Comparison of ENCODE assay signal across 30 mouse cellular contexts in the genomic region with DNA sequence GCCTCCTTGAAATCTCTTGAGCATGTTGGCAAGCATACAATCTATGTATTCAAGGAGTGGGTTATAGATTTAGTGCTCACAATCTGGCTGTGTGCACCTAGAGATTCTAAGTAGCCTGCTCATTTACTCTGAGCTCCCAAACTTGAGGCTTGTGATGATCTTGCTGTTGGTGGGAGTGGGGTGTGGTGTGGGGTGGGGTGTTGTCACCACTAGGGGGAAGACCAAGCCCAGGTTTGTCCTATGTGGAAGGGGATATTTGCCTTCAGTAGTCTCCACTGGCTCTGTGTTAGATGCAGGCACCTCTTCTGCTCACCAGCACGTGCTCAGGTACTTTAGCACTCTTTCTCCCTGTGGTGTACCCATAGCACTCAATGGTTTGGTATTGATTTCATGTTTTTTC. TPM values are rescaled to one million over a fixed set of nuclear protein-coding genes. Genes with fewer than 3 reads are reported as not detected.
DNase-seq lines count a peak whose midpoint lies in the region; ATAC-seq and TF ChIP-seq lines count a peak whose summit lies in the region.
"Had no signal": no experiment of that assay in that cellular context is flagged by ENCODE, and none has a peak within 500 bp of the region (broad histone marks: within the 10 kb centered on the region; RNA-seq: fewer than 3 reads in every experiment).

No protein-coding gene starts in this region.

- H3K36me3 ChIP-seq in lung, postnatal 0 days (ENCODE audit: insufficient read depth, low read length) = no peaks in the 10 kb centered on the region
- H3K36me3 ChIP-seq: embryonic facial prominence, embryonic 12.5 days; embryonic facial prominence, embryonic 15.5 days; forebrain, embryonic 12.5 days; forebrain, embryonic 15.5 days; hindbrain, embryonic 12.5 days; hindbrain, embryonic 15.5 days; intestine, embryonic 15.5 days had no signal

- no peak overlapping the region for H3K4me2 ChIP-seq in lung, postnatal 0 days (replicated peaks; ENCODE audit: low read depth, low read length)
- H3K4me2 ChIP-seq: embryonic facial prominence, embryonic 12.5 days; embryonic facial prominence, embryonic 15.5 days; forebrain, embryonic 12.5 days; forebrain, embryonic 15.5 days; heart, embryonic 11.5 days; hindbrain, embryonic 12.5 days; hindbrain, embryonic 15.5 days; intestine, embryonic 15.5 days had no signal

- no peak for TF ChIP-seq EP300 in lung, postnatal 0 days (IDR thresholded peaks at IDR 0.05)

- no peaks in the 10 kb centered on the region for H3K9me3 ChIP-seq in lung, postnatal 0 days (ENCODE audit: low read length)
- H3K9me3 ChIP-seq: embryonic facial prominence, embryonic 12.5 days; embryonic facial prominence, embryonic 15.5 days; forebrain, embryonic 12.5 days; forebrain, embryonic 15.5 days; hindbrain, embryonic 12.5 days; hindbrain, embryonic 15.5 days; intestine, embryonic 15.5 days had no signal

- H3K27ac ChIP-seq in lung, postnatal 0 days (ENCODE audit: low read length) = no peak overlapping the region
- H3K27ac ChIP-seq: embryonic facial prominence, embryonic 12.5 days; embryonic facial prominence, embryonic 15.5 days; forebrain, embryonic 12.5 days; forebrain, embryonic 15.5 days; hindbrain, embryonic 12.5 days; hindbrain, embryonic 15.5 days; intestine, embryonic 15.5 days had no signal

- peak; percentile 35 for DNase-seq in heart, adult 11 months
- no peak for DNase-seq in heart, postnatal 14 days
- DNase-seq in lung, postnatal 0 days (ENCODE audit: low spot score) = no peak
- no peak for DNase-seq in lung, postnatal 36 days
- DNase-seq in left cerebral cortex, adult 18-20 months (ENCODE audit: low spot score in 2 of 2) = no peak
- no peak for DNase-seq in heart, postnatal 10 days
- DNase-seq: adrenal gland, adult 8-10 months; adrenal gland, postnatal 25 days; cerebellum, adult 18-20 months; cerebellum, adult 9-10 months; cerebellum, postnatal 14 days; gastrocnemius, postnatal 25 days; heart, postnatal 4 days had no signal

- ATAC-seq in lung, postnatal 0 days = no peak
- ATAC-seq in granulocyte monocyte progenitor cell, adult 5-6 weeks (replicated peaks; ENCODE audit: poor library complexity, severe bottlenecking) = peak; percentile 58; the same call in 1 of the 2 replicates
- ATAC-seq: activated CD4-positive, CD25-positive, alpha-beta regulatory T cell, adult 4 months; forebrain, embryonic 15.5 days; intestine, embryonic 15.5 days had no signal

- intact Hi-C loops in heart, postnatal 14 days (cut with DNase I) = no loop called here
- intact Hi-C loops in heart, postnatal 10 days (cut with DNase I) = no loop called here

- H3K4me1 ChIP-seq in lung, postnatal 0 days (ENCODE audit: insufficient read depth, low read depth, low read length) = no peaks in the 10 kb centered on the region
- H3K4me1 ChIP-seq: embryonic facial prominence, embryonic 12.5 days; embryonic facial prominence, embryonic 15.5 days; forebrain, embryonic 12.5 days; forebrain, embryonic 15.5 days; hindbrain, embryonic 12.5 days; hindbrain, embryonic 15.5 days; intestine, embryonic 15.5 days had no signal

- H3K4me3 ChIP-seq in lung, postnatal 0 days (ENCODE audit: low read depth, low read length) = no peak overlapping the region
- H3K4me3 ChIP-seq: embryonic facial prominence, embryonic 12.5 days; embryonic facial prominence, embryonic 15.5 days; erythroblast, embryonic 14.5 days; forebrain, embryonic 12.5 days; forebrain, embryonic 15.5 days; hindbrain, embryonic 12.5 days; hindbrain, embryonic 15.5 days; intestine, embryonic 15.5 days had no signal

- WGBS in lung, postnatal 0 days = 60% methylated on average over 1 of the region's 1 CpGs

- no peak overlapping the region for H3K9ac ChIP-seq in lung, postnatal 0 days (replicated peaks; ENCODE audit: low read depth)
- H3K9ac ChIP-seq: embryonic facial prominence, embryonic 12.5 days; embryonic facial prominence, embryonic 15.5 days; forebrain, embryonic 12.5 days; forebrain, embryonic 15.5 days; hindbrain, embryonic 12.5 days; hindbrain, embryonic 15.5 days; intestine, embryonic 15.5 days had no signal

- peak; percentile 18 for TF ChIP-seq CTCF in lung, postnatal 0 days (IDR thresholded peaks at IDR 0.05)

- H3K27me3 ChIP-seq in lung, postnatal 0 days (replicated peaks; ENCODE audit: insufficient read depth, low read length) = no peaks in the 10 kb centered on the region
- H3K27me3 ChIP-seq: embryonic facial prominence, embryonic 12.5 days; embryonic facial prominence, embryonic 15.5 days; forebrain, embryonic 12.5 days; forebrain, embryonic 15.5 days; hindbrain, embryonic 12.5 days; hindbrain, embryonic 15.5 days; intestine, embryonic 15.5 days had no signal

RNA-seq across cellular contexts. Expression of a gene that starts 9.4 kb away (rescaled TPM):
- total RNA-seq in heart, postnatal 14 days (2021) = not detected
- polyA plus RNA-seq in lung, postnatal 0 days (2015; fragmentation: Nextera tagmentation; extraction: Ambion mirVana) = not detected in 2 replicates
- not detected in 2 replicates for total RNA-seq in granulocyte monocyte progenitor cell, adult 5-6 weeks (2014; fragmentation: Nextera tagmentation)
- not detected in 2 replicates for total RNA-seq in granulocyte monocyte progenitor cell, adult 5-6 weeks (2017)
- total RNA-seq in left cerebral cortex, adult 18-20 months (2021) = not detected
- not detected for total RNA-seq in heart, postnatal 10 days (2021)
- total RNA-seq: adrenal gland, adult 8-10 months; adrenal gland, postnatal 25 days; gastrocnemius, adult 8-10 months; gastrocnemius, postnatal 25 days; heart, adult 8-10 months; heart, postnatal 4 days; MEL had no signal
- polyA plus RNA-seq: activated CD4-positive, CD25-positive, alpha-beta regulatory T cell, adult 4 months; embryonic facial prominence, embryonic 12.5 days; embryonic facial prominence, embryonic 15.5 days; erythroblast, embryonic 14.5 days; forebrain, embryonic 12.5 days; forebrain, embryonic 15.5 days; gonadal fat pad, adult 2 months; heart, embryonic 11.5 days; heart, embryonic 14.5 days; heart, postnatal 0 days; hindbrain, embryonic 12.5 days; hindbrain, embryonic 15.5 days; intestine, embryonic 15.5 days had no signal

RNA-seq across cellular contexts. Expression of a gene that starts 57.4 kb away (rescaled TPM):
- not detected for total RNA-seq in heart, postnatal 14 days (2021)
- polyA plus RNA-seq in lung, postnatal 0 days (2015; fragmentation: Nextera tagmentation; extraction: Ambion mirVana) = 0.13 and 0.14 TPM in 2 replicates
- not detected in 2 replicates for total RNA-seq in granulocyte monocyte progenitor cell, adult 5-6 weeks (2014; fragmentation: Nextera tagmentation)
- not detected in 2 replicates for total RNA-seq in granulocyte monocyte progenitor cell, adult 5-6 weeks (2017)
- total RNA-seq in left cerebral cortex, adult 18-20 months (2021) = not detected
- total RNA-seq in heart, postnatal 10 days (2021) = not detected
- total RNA-seq: adrenal gland, adult 8-10 months; adrenal gland, postnatal 25 days; gastrocnemius, adult 8-10 months; gastrocnemius, postnatal 25 days; heart, adult 8-10 months; heart, postnatal 4 days; MEL had no signal
- polyA plus RNA-seq: activated CD4-positive, CD25-positive, alpha-beta regulatory T cell, adult 4 months; embryonic facial prominence, embryonic 12.5 days; embryonic facial prominence, embryonic 15.5 days; erythroblast, embryonic 14.5 days; forebrain, embryonic 12.5 days; forebrain, embryonic 15.5 days; gonadal fat pad, adult 2 months; heart, embryonic 11.5 days; heart, embryonic 14.5 days; heart, postnatal 0 days; hindbrain, embryonic 12.5 days; hindbrain, embryonic 15.5 days; intestine, embryonic 15.5 days had no signal
